ENCODE assay signal across 42 mouse cellular contexts in the genomic region with DNA sequence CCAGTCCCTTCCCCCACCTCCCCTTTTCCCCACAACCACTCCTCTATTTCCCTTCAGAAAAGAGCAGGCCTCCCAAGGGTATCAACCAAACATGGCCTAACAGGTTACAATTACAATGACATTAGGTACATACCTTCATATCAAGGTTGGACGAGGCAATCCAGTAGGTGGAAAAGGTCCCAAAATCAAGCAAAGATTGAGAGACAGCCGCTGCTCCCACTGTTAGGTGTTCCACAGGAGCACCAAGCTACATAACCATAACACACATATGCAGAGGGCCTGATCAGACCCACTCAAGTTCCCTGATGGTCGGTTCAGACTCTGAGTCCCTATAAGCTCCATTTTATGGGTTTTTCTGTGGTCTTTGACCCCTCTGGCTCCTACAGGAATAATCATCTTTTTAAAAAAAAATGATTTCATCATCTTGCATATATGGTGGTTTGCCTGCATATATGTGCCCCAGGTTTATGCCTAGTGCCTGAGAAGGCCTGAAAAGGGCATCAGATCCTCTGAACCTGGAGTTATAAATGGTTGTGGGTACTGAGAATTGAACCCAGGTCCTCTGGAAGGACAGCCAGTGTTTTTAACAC. TPM values are rescaled to one million over a fixed set of nuclear protein-coding genes. Genes with fewer than 3 reads are reported as not detected.
"Had no signal": no experiment of that assay in that cellular context is flagged by ENCODE, and none has a peak within 500 bp of the region (broad histone marks: within the 10 kb centered on the region; RNA-seq: fewer than 3 reads in every experiment).

No protein-coding gene starts in this region.

- DNase-seq: gastrocnemius, postnatal 14 days; gastrocnemius, postnatal 36 days; heart, adult 18-20 months; heart, postnatal 14 days; heart, postnatal 36 days; kidney, adult 11 months; kidney, adult 2 months; kidney, adult 9 months; kidney, postnatal 14 days; kidney, postnatal 36 days; layer of hippocampus, adult 9-11 months; layer of hippocampus, postnatal 36 days; left cerebral cortex, postnatal 4 days had no signal

- H3K4me2 ChIP-seq: heart, embryonic 11.5 days; heart, embryonic 13.5 days; heart, embryonic 15.5 days; hindbrain, embryonic 13.5 days; hindbrain, embryonic 15.5 days; kidney, embryonic 15.5 days; limb, embryonic 13.5 days; limb, embryonic 15.5 days; liver, embryonic 12.5 days had no signal

- H3K4me3 ChIP-seq: heart, embryonic 13.5 days; heart, embryonic 15.5 days; hindbrain, embryonic 13.5 days; hindbrain, embryonic 15.5 days; kidney, embryonic 15.5 days; limb, embryonic 13.5 days; limb, embryonic 15.5 days; liver, embryonic 12.5 days had no signal

- ATAC-seq: hindbrain, postnatal 0 days; intestine, embryonic 16.5 days; liver, embryonic 12.5 days had no signal

- H3K9me3 ChIP-seq: heart, embryonic 13.5 days; heart, embryonic 15.5 days; hindbrain, embryonic 13.5 days; hindbrain, embryonic 15.5 days; kidney, embryonic 15.5 days; limb, embryonic 13.5 days; limb, embryonic 15.5 days; liver, embryonic 12.5 days had no signal

- H3K27me3 ChIP-seq: heart, embryonic 13.5 days; heart, embryonic 15.5 days; hindbrain, embryonic 13.5 days; hindbrain, embryonic 15.5 days; kidney, embryonic 15.5 days; limb, embryonic 13.5 days; limb, embryonic 15.5 days; liver, embryonic 12.5 days had no signal

- H3K9ac ChIP-seq: heart, embryonic 13.5 days; heart, embryonic 15.5 days; hindbrain, embryonic 13.5 days; hindbrain, embryonic 15.5 days; kidney, embryonic 15.5 days; limb, embryonic 13.5 days; limb, embryonic 15.5 days; liver, embryonic 12.5 days had no signal

- H3K27ac ChIP-seq: heart, embryonic 13.5 days; heart, embryonic 15.5 days; hindbrain, embryonic 13.5 days; hindbrain, embryonic 15.5 days; hindbrain, postnatal 0 days; kidney, embryonic 15.5 days; kidney, postnatal 0 days; limb, embryonic 13.5 days; limb, embryonic 15.5 days; liver, embryonic 12.5 days had no signal

RNA-seq across cellular contexts. Expression of a gene that starts 33.8 kb away (rescaled TPM):
- total RNA-seq: gastrocnemius, adult 18-20 months; gastrocnemius, adult 8-10 months; gastrocnemius, postnatal 14 days; gastrocnemius, postnatal 36 days; heart, adult 18-20 months; heart, postnatal 14 days; heart, postnatal 36 days; hematopoietic stem cell, adult 5-6 weeks; hindbrain, postnatal 0 days; layer of hippocampus, adult 18-20 months; left cerebral cortex, postnatal 25 days; left cerebral cortex, postnatal 4 days; liver, adult 2 months had no signal
- polyA plus RNA-seq: gonadal fat pad, adult 2 months; heart, embryonic 11.5 days; heart, embryonic 13.5 days; heart, embryonic 15.5 days; heart, postnatal 0 days; hindbrain, embryonic 11.5 days; hindbrain, embryonic 13.5 days; hindbrain, embryonic 15.5 days; intestine, embryonic 14.5 days; intestine, embryonic 16.5 days; kidney, adult 2 months; kidney, embryonic 15.5 days; kidney, postnatal 0 days; large intestine, adult 2 months; limb, embryonic 11.5 days; limb, embryonic 13.5 days; limb, embryonic 15.5 days; liver, adult 2 months; liver, embryonic 12.5 days had no signal

RNA-seq across cellular contexts. Expression of a gene that starts 36.5 kb away (rescaled TPM):
- total RNA-seq: gastrocnemius, adult 18-20 months; gastrocnemius, adult 8-10 months; gastrocnemius, postnatal 14 days; gastrocnemius, postnatal 36 days; heart, adult 18-20 months; heart, postnatal 14 days; heart, postnatal 36 days; hematopoietic stem cell, adult 5-6 weeks; hindbrain, postnatal 0 days; layer of hippocampus, adult 18-20 months; layer of hippocampus, adult 8-10 months; layer of hippocampus, postnatal 14 days; layer of hippocampus, postnatal 36 days; left cerebral cortex, adult 18-20 months; left cerebral cortex, adult 8-10 months; left cerebral cortex, postnatal 10 days; left cerebral cortex, postnatal 25 days; left cerebral cortex, postnatal 4 days; liver, adult 2 months had no signal
- polyA plus RNA-seq: gonadal fat pad, adult 2 months; heart, embryonic 11.5 days; heart, embryonic 13.5 days; heart, embryonic 15.5 days; heart, postnatal 0 days; hindbrain, embryonic 11.5 days; hindbrain, embryonic 13.5 days; hindbrain, embryonic 15.5 days; hindbrain, postnatal 0 days; intestine, embryonic 14.5 days; intestine, embryonic 16.5 days; kidney, adult 2 months; kidney, embryonic 15.5 days; kidney, postnatal 0 days; large intestine, adult 2 months; limb, embryonic 11.5 days; limb, embryonic 13.5 days; limb, embryonic 15.5 days; liver, adult 2 months; liver, embryonic 12.5 days had no signal
